Mouse (Mus musculus) brain, embryonic 18.5 days (tissue): ENCODE measurements around the gene Ryr2.
"Not testable (repeated sequence)": the region's sequence is repeated elsewhere in the genome, so short reads cannot be mapped to it uniquely, and the experiment has no call there.

Experiments
- DNase-seq: peaks from one replicate; pipeline ENCODE4 v3.0.0-alpha.2; 2012; ENCODE audit warnings: low read depth, low spot score

The Ryr2 gene

GRCm38 (mm10) chr13:11880503-11881227 is 226.1 kb downstream of the Ryr2 start:
- DNase-seq, result no peak

GRCm38 (mm10) chr13:11879037-11879436 is 227.7 kb downstream of the Ryr2 start:
- no peak for DNase-seq

DNA sequence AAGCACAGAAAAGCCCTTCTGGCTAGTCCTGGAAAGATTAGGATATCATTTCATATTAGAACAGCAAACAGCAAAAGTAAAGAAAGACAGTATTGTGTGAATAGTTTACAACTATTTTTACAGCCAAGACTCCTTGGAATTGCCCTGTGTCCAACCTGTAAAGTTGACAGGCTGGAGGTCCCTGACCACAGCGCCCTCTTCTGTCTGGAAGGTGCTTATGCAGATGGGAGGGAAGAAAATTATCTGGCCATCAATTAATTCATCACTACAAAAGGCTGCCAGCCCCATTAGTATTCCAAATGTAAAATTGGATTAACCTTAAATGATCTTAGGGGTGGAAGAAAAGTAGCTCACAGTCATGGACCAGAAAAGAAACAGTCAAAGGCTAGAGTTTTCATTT is 231.9 kb downstream of the Ryr2 start:
- DNase-seq, result no peak

DNA sequence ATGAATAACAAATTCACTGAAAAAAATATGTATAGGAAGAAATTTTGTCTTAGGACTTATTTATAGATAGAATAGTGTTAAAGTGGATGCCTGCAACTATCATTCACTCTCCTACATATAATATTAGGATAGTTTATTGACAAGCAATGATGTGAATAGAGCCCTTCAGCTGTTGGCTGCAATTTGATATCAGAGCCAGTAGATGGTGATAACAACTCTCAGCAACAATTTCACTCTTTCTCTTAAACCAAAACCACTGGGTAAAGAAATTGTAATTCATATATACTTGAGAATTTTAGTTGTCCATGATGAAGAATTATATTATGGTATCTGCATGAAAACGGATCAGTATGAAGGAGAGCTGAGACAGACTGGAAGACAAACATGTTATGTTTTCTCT is 236.8 kb downstream of the Ryr2 start:
- DNase-seq, result no peak

DNA sequence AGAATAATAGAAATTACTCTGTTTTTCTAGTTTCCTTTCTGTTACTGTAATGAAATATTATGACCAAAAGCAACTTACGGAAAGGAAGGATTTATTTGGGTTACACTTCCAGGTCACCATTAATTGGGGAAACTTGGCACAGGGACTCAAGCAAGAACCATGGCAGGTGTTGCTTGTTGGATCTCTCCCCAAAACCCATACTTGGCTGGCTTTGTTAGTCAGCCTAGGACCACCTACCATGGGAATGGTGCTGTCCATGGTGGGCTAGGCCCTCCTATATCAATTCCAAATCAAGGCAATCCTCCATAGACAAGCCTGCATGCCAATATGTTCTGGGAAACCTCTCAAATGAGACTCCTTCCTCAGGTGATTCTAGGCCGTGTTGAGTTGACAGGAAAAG is 237.3 kb downstream of the Ryr2 start:
- DNase-seq, result no peak

GRCm38 (mm10) chr13:11868979-11869378 is 237.8 kb downstream of the Ryr2 start:
- no peak for DNase-seq

- no peak for DNase-seq
Observed at GRCm38 (mm10) chr13:11868056-11868455, 238.7 kb downstream of the Ryr2 start.

DNA sequence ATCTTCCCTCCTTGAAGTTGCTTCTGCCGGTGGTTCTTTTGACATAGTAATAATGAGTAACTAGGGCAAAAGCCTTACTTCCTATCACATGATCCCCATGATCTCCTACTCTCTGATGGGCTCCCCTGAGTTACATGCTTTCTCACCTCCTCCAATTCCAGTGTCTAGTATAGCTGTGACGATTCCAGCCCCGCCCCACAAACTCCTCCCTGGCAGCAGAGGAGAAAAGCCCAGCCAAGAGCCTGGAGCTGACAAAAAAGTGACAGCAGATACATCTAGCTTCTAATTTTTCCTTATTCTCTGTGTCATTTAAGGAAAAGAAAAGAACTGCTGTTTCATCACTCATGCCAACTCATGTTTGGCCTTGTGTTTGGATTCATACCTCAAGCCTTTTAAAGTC is 241.5 kb downstream of the Ryr2 start:
- no peak for DNase-seq

GRCm38 (mm10) chr13:11851691-11852090 is 255.1 kb downstream of the Ryr2 start:
- DNase-seq, result no peak

GRCm38 (mm10) chr13:11843889-11844288 is 262.9 kb downstream of the Ryr2 start:
- no peak for DNase-seq

GRCm38 (mm10) chr13:11837870-11838269 is 268.9 kb downstream of the Ryr2 start:
- DNase-seq, result no peak

DNA sequence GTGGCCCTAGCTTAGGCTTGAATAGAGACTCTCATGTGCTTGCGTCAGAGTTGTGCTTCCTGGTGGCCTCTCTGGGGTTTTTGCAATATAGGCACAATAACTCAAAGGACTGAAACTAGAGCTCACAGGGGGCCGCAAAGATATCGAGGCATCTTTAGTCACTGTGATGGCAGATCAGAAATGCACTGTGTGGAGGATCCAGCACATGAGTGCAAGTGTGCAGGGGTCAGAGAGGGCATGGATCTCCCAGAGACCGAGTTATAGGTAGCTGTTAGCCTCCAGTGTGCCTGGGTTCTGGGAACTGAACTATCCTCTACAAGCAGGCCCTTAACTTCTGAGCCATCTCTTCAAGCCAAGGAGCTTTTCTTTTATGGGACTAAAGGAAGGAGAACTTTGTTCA is 269.6 kb downstream of the Ryr2 start:
- no peak for DNase-seq

GRCm38 (mm10) chr13:11836304-11837078 is 270.3 kb downstream of the Ryr2 start:
- DNase-seq, result no peak

DNA sequence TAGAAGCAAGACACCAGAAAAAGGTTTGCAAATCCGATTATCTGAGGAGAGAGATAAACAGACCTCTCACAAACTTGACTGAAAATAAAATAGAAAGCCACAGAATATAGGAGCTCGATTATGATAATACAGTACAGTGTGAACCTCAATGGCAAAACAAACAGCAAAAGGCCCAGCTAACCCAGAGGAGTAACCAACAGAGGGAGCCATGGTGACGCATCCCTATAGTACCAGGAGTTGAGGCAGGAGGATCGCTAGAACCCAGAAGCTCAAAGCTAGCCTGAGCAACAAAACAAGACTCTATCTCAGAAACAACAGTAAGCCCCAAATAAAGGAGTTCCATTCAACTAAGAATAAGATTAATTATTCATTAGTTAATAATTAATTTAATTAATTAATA is 275.5 kb downstream of the Ryr2 start:
- no peak for DNase-seq

DNA sequence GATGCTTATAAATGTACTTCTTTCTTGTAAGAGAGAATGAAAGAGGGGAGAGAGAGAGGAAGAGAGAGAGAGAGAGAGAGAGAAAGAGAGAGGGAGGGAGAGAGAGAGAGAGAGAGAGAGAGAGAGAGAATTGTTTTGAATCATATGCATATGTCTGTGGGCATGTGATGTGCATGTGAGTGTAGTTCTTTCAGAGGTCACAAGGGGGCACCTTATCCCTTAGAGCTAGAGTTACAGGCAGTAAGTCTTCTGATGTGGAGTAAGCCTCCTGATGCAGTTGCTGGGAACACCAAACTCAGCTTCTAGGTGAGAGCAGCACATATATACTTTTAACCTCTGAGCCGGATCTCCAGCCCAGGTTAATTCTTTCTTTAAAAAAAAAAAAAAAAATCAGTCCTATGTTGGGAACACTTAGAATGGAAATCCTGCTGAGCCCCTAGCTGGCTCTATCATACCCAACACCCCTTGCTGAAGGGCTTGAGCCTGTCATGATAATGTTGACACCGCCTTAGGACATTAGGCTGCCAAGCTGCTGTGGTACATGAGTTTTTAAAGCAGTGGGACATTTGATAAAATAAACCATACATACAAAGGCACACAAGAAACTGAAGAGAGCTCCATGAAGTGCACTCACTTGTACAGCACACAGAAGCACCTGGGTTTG is 281.1 kb downstream of the Ryr2 start:
- no peak for DNase-seq

- DNase-seq, result no peak
Observed at GRCm38 (mm10) chr13:11818723-11819122, 288.0 kb downstream of the Ryr2 start.

GRCm38 (mm10) chr13:11809365-11809764 is 297.4 kb downstream of the Ryr2 start:
- DNase-seq, result not testable (repeated sequence)

DNA sequence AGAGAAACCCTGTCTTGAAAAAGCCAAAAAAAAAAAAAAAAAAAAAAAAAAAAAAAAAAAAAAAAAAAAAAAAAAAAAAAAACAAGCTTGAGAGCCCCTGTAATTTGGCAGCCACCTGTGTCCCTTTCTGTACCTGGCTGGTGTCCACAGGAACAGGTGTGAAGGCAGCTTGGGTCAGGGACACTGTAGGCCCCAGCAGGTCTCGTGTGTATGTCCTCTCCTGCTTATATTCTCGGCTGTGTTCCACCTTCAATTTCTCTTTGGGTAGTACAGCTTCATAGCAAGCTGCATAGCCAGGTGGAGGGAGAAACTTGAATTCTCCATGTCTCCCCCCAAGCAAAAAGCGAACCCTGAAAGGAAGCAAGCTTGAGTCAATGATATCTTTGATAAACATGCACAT is 314.2 kb downstream of the Ryr2 start:
- DNase-seq, result no peak

GRCm38 (mm10) chr13:11790536-11790935 is 316.2 kb downstream of the Ryr2 start:
- DNase-seq, result no peak

GRCm38 (mm10) chr13:11782411-11783155 is 324.2 kb downstream of the Ryr2 start:
- DNase-seq, result no peak

- DNase-seq, result no peak
Observed at GRCm38 (mm10) chr13:11781065-11781464, 325.7 kb downstream of the Ryr2 start.

DNA sequence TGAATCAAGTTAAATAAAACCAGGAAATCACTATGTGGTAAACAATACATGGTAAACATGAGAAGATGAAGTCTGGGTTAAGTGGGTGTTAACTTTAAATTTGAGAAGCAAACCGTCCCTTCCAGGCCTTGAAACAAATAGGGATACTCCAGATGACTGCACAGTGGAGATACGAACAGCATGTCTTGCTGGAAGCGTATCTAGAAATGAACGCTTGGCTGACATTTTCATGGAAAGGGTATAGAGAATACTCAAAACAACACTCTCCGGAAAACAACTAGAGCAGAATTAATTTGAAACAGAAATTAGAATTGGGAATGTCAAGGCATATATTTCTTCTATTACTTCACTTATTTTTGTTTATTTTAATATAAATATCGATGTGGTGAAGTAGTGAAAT is 329.0 kb downstream of the Ryr2 start:
- DNase-seq, result no peak
